ENCODE assay signal across 11 mouse cellular contexts in the genomic region with DNA sequence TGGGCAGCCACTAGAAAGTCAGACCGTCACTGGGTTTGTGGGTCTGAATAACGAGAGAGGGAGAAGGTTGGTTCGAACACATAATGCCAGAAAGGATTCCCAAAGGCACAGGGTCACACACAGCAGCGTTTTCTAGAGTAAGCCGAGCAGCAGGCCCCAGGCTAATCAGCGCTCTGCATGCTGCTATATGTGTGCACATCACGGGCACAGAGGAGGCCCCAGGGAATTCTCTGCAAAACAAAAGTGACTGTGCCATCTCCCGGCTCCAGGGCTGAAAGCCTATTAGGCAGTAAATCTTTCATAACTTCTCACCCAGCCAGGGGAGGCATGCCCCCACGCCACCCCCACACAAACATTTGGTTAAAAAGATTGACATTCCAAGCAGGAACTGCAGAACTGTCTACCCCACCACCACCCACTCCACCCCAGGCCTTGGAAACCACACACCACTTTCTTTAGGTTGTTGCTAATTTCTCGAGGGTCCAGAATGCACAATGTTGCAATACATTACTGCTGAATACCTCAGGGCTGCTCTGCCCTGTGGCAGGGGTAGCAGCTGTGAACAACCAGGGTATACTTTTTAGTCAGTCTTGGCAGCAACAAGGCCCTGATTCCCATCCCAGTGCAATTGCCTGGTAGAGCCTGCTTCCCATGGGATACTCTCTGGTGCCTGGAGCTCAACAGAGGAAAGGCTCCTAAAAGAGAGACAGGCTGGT.
DNase-seq lines count a peak whose midpoint lies in the region; ATAC-seq and TF ChIP-seq lines count a peak whose summit lies in the region.
"Had no signal": no experiment of that assay in that cellular context is flagged by ENCODE, and none has a peak within 500 bp of the region (broad histone marks: within the 10 kb centered on the region; RNA-seq: fewer than 3 reads in every experiment).

No protein-coding gene starts in this region.

- H3K27me3 ChIP-seq in forebrain, embryonic 14.5 days (replicated peaks; ENCODE audit: control insufficient read depth, insufficient read depth, low read length): no peaks in the 10 kb centered on the region
- H3K27me3 ChIP-seq in hindbrain, embryonic 15.5 days: no peaks in the 10 kb centered on the region
- no peaks in the 10 kb centered on the region; the same call in 1 of the 2 replicates for H3K27me3 ChIP-seq in midbrain, postnatal 0 days (ENCODE audit: insufficient read depth, low read length)

- 0 out of 2 replicates have a peak overlapping the region, but pooled peaks have one; percentile 21 for H3K27ac ChIP-seq in forebrain, embryonic 14.5 days (ENCODE audit: low read depth, low read length)
- peak overlapping the region; percentile 66 for H3K27ac ChIP-seq in hindbrain, embryonic 15.5 days (replicated peaks)
- H3K27ac ChIP-seq in midbrain, postnatal 0 days (ENCODE audit: low read depth, low read length): 0 out of 2 replicates have a peak overlapping the region, but pooled peaks have one; percentile 6

- H3K4me1 ChIP-seq in forebrain, embryonic 14.5 days (ENCODE audit: control insufficient read depth, insufficient read depth, low read length): peaks cover 5% of the 10 kb centered on the region; the same call in 1 of the 2 replicates
- peaks cover 13% of the 10 kb centered on the region for H3K4me1 ChIP-seq in hindbrain, embryonic 15.5 days (replicated peaks)
- H3K4me1 ChIP-seq in midbrain, postnatal 0 days (ENCODE audit: insufficient read depth, low read length): peaks cover 3% of the 10 kb centered on the region; the same call in 1 of the 2 replicates

- intact Hi-C loops in heart, postnatal 25 days (cut with DNase I): no loop called here

- no peaks in the 10 kb centered on the region for H3K9me3 ChIP-seq in forebrain, embryonic 14.5 days (replicated peaks; ENCODE audit: control insufficient read depth, low read length)
- no peaks in the 10 kb centered on the region for H3K9me3 ChIP-seq in hindbrain, embryonic 15.5 days
- H3K9me3 ChIP-seq in midbrain, postnatal 0 days (ENCODE audit: low read length): no peaks in the 10 kb centered on the region

- H3K4me3 ChIP-seq in forebrain, embryonic 14.5 days (ENCODE audit: low read depth, low read length): no peak overlapping the region
- H3K4me3 ChIP-seq in hindbrain, embryonic 15.5 days: no peak overlapping the region
- H3K4me3 ChIP-seq in midbrain, postnatal 0 days (ENCODE audit: low read depth, low read length): no peak overlapping the region

- no peak overlapping the region for H3K4me2 ChIP-seq in forebrain, embryonic 14.5 days (ENCODE audit: low read length)
- H3K4me2 ChIP-seq in hindbrain, embryonic 15.5 days: no peak overlapping the region
- no peak overlapping the region for H3K4me2 ChIP-seq in midbrain, postnatal 0 days (ENCODE audit: low read depth, low read length, poor library complexity, severe bottlenecking)

- DNase-seq in layer of hippocampus, adult 18-20 months (ENCODE audit: low spot score in 2 of 2): peak; percentile 35 to 75
- no peak for DNase-seq in layer of hippocampus, postnatal 10 days (ENCODE audit: low spot score in 2 of 2)
- DNase-seq in forebrain, embryonic 14.5 days (ENCODE audit: low spot score): peak; percentile 44
- peak; percentile 49 for DNase-seq in midbrain, postnatal 0 days (ENCODE audit: low spot score)
- no peak for DNase-seq in heart, postnatal 25 days (ENCODE audit: low spot score)
- no peak for DNase-seq in urinary bladder, postnatal 25 days (ENCODE audit: low spot score)
- DNase-seq: cerebellum, postnatal 10 days; heart, postnatal 10 days; kidney, adult 2 months; lung, adult 18-20 months had no signal

- H3K9ac ChIP-seq in forebrain, embryonic 14.5 days (ENCODE audit: low read length): no peak overlapping the region
- no peak overlapping the region for H3K9ac ChIP-seq in hindbrain, embryonic 15.5 days
- no peak overlapping the region for H3K9ac ChIP-seq in midbrain, postnatal 0 days (replicated peaks; ENCODE audit: low read length, poor library complexity, severe bottlenecking)

- H3K36me3 ChIP-seq in forebrain, embryonic 14.5 days (ENCODE audit: control insufficient read depth, insufficient read depth, low read length): no peaks in the 10 kb centered on the region
- H3K36me3 ChIP-seq in hindbrain, embryonic 15.5 days: no peaks in the 10 kb centered on the region
- no peaks in the 10 kb centered on the region for H3K36me3 ChIP-seq in midbrain, postnatal 0 days (ENCODE audit: insufficient read depth, low read length)

- no peak for ATAC-seq in forebrain, embryonic 14.5 days
- peak; percentile 72 for ATAC-seq in hindbrain, embryonic 15.5 days (ENCODE audit: low FRiP score, low read depth)
- ATAC-seq in midbrain, postnatal 0 days (ENCODE audit: low FRiP score): peak; percentile 54; the same call in 1 of the 2 replicates

- no peak for TF ChIP-seq CTCF in midbrain, postnatal 0 days (IDR thresholded peaks at IDR 0.05)

- 17% methylated on average over 10 of the region's 10 CpGs for WGBS in forebrain, embryonic 14.5 days
- 16% methylated on average over 10 of the region's 10 CpGs for WGBS in hindbrain, embryonic 15.5 days
- 16% methylated on average over 10 of the region's 10 CpGs for WGBS in midbrain, postnatal 0 days

Comparison
In these comparisons a context has a peak if more than half of its experiments do, and no peak if none do; other contexts are left out.
1. DNase-seq: peak in layer of hippocampus, adult 18-20 months (2 of 2), forebrain, embryonic 14.5 days (single experiment) and midbrain, postnatal 0 days (single experiment); none in layer of hippocampus, postnatal 10 days (0 of 2), heart, postnatal 25 days (single experiment) and urinary bladder, postnatal 25 days (single experiment).
2. H3K27ac ChIP-seq: peak in every context shown above with its lines; median percentile 66 in hindbrain, embryonic 15.5 days; 21 in forebrain, embryonic 14.5 days; 6 in midbrain, postnatal 0 days.